Mouse (Mus musculus) Patski (cell line): ENCODE data around the gene Nedd4. TPM values are rescaled to one million over a fixed set of nuclear protein-coding genes. Genes with fewer than 3 reads are reported as not detected.

Experiments used
- ATAC-seq: fragments of 100-300 bp; one replicate; pipeline ENCODE4 v1.8.0; 2021
- CTCF ChIA-PET: fragments of 350-600 bp; sonication (Branson Sonifier 250); formaldehyde crosslinking; loops from one replicate; lab custom pipeline; 2022; ENCODE audit warnings: inconsistent platforms; lab: Charles Lee
- POLR2A ChIA-PET: fragments of 350-600 bp; sonication (Branson Sonifier 250); formaldehyde crosslinking; loops from one replicate; lab custom pipeline; 2022; ENCODE audit warnings: antibody characterized with exemption, inconsistent platforms; lab: Charles Lee
- DNase-seq: peaks from one replicate; pipeline ENCODE4 v3.0.0-alpha.2; 2011; ENCODE audit warnings: low read depth, low spot score
- H3K27me3 ChIP-seq: fragments of 371-371 bp; one replicate; pipeline ENCODE4 v1.5.1; 2021
- CTCF ChIP-seq: fragments of 100-300 bp; IDR thresholded peaks from one replicate; pipeline ENCODE4 v1.5.1; 2021
- in situ Hi-C: fragments of 300-500 bp; cut with MboI; formaldehyde crosslinking; loops from 3 replicates; pipeline ENCODE4 v1.11.1; 2018; ENCODE audit warnings: low pct_unique_long_range_greater_than_20kb, mixed read lengths
- polyA plus RNA-seq: library from polyadenylated mRNA; unstranded; gene quantifications from one replicate; pipeline ENCODE4 v1.2.3, GENCODE M21; 2021

Nedd4 gene
- 693 TPM for polyA plus RNA-seq

DNA sequence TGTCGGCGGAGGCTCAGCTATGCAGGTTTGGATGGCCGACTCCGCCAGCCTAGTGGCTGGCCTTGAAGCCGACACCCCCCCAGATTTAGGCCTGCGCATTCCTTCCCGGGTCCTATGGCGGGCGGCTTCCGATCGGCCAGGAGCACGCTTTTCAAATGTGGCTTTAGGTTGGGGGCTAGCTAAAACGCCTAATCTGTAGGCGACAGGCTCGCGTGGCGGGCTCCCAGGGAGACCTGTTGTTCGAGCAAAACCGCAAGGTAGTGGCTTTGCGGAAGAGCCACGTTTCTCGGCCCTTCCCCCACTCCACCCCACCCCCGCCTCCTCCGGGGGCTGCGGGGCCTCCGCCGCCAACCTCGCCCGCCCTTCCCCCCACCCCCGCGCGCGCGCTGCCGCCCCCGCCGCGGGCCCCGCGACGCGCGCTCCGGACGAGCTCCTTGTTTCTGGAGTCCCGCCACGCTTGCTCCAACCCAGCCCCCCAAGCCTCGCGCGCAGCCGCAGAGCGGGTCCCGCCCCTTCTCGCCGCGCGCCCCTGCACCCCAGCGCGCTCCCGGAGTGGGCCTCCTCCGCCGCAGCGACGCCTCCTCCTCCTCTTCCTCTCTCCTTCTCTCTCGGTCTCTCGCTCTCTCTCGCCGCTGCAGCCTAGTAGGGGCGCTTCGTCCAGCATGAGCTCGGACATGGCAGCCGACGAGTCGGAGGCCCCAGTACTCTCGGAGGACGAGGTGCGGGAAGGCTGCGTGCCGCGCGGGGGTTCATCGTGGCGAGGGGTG, at the start of gene Nedd4:
TSS of gene Nedd4 (plus strand) at position 452 of the 767 bp plus-strand sequence.
- no peaks in the 10 kb centered on the region for H3K27me3 ChIP-seq
- TF ChIP-seq CTCF, result no peak
- ATAC-seq (peak; percentile 85), DNase-seq (no peak)
- ChIA-PET CTCF (interaction anchor here (1.1 to 3.1 kb wide), 4 partner anchors 9 to 35 kb away, joined by 3 to 14 read pairs (median 5); no protein-coding TSS in a partner anchor), POLR2A (interaction anchor here (0.8 to 3.5 kb wide), 7 partner anchors 9 to 32 kb away, joined by 3 to 29 read pairs (median 11); no protein-coding TSS in a partner anchor)
- in situ Hi-C loops, result no loop called here

DNA sequence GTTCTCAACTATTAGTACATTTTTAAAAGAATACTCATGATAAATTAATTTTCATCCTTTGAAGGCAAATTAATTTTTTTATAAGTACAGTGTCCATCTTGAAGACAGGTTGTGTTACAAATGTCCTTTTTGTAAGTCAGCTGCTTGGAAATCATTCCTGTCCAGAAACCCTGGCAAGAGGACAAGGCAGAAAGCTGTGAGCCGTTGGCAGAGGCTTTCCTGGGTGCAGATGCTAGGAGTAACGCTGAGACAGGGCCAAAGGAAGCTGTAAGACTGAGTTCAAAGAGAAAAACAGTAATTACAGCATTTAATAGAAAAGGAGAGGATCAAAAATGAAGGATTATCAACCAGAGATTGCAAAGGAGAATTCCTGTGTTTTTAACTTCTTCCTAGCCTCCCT, 48.3 kb upstream of the Nedd4 start:
- H3K27me3 ChIP-seq, result no peaks in the 10 kb centered on the region
- ChIA-PET CTCF (no interaction called here), POLR2A (no interaction called here)
- DNase-seq (no peak), ATAC-seq (no peak)
- in situ Hi-C loops, result no loop called here
- no peak for TF ChIP-seq CTCF

DNA sequence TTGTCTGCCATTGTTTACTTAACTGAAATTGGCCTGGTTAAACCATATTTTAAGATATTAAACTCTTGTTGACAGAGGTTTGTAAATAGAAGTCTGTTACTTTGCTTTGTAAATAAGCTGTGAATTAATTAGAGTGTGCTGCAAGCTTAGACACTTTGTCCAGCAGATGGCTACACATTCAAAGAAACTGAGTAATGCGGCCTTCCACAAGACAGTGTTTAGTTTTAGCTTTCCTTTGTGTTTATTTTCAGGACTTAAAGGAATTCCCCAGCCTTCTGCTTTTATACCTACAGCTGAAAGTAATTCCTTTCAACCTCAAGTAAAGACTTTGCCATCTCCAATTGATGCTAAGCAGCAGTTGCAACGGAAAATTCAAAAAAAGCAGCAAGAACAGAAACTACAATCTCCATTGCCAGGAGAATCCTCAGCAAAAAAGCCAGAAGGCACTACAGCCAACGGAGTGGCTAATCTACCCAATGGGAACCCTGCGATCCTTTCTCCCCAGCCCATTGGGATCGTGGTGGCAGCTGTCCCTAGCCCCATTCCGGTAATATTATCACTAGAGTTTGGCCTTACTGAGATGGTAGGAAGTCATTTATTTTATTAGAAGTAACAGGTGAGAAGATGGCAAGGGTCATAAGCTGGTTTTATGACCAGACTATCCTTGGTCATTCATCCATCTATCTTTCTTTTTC, 47.2 kb upstream of the Nedd4 start:
- TF ChIP-seq CTCF, result peak; percentile 35
- no peaks in the 10 kb centered on the region for H3K27me3 ChIP-seq
- in situ Hi-C loops, result no loop called here
- CTCF ChIA-PET, result interaction anchor here (1.1 to 1.2 kb wide), 2 partner anchors 10 to 55 kb away, joined by 3 read pairs; no protein-coding TSS in a partner anchor
- POLR2A ChIA-PET, result no interaction called here
- ATAC-seq (no peak), DNase-seq (no peak)

DNA sequence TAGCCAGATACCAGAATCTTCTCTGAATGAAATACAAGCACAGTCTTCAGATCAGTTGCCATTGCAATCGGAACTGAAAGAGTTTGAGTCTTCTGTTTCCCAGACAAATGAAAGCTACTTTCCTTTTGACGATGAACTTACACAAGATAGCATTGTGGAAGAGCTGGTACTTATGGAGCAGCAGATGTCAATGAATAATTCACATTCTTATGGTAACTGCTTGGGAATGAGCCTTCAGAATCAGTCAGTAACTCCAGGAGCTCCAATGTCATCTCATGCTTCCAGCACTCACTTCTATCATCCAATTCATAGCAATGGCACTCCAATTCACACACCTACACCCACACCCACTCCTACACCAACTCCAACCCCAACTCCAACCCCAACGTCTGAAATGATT, 44.1 kb upstream of the Nedd4 start:
- TF ChIP-seq CTCF, result no peak
- DNase-seq (no peak), ATAC-seq (no peak)
- ChIA-PET POLR2A (no interaction called here), CTCF (interaction anchor here (0.7 to 1.3 kb wide), 2 partner anchors 11 to 53 kb away, joined by 3 read pairs; no protein-coding TSS in a partner anchor)
- no peaks in the 10 kb centered on the region for H3K27me3 ChIP-seq
- in situ Hi-C loops, result no loop called here

DNA sequence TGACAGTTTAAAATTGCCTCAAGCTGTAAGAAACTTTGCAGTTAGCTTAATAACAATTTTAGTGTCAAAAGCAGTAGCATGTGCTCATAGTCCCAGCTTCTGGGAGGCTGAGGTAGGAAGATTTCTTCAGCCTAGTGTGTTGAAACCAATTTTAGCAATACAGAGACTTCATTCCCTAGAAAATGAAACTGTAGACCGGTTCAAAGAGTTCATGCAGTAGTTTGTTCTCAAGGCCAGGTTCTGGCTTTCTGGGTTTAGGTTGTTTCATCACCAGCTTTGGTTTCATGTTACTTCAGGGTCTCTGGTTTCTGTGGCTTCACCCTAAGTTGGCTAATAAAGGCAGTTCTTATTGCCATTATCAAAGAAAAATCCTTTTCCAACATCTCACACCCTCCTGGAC, 38.5 kb upstream of the Nedd4 start:
- POLR2A ChIA-PET, result no interaction called here

DNA sequence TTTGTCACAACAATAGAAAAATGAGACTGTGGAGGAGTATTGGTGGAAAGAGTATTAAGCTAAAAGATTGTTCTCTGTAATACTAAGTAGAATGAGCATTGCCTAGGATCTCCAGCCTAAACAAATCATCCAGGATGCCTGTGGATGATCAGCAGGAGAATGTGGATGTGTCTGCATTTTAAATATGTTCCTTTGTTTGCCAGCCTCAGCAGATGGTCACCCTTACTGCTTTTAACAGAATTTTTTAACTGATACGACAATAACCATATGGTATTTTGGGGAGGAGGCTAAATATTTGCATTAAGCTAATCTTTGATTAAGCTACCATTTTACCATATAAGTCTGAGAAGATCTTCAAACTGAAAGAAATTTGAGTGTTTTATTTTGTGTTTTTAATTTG, 34.5 kb upstream of the Nedd4 start:
- no peak for TF ChIP-seq CTCF
- no peaks in the 10 kb centered on the region for H3K27me3 ChIP-seq
- CTCF ChIA-PET, result interaction anchor here (1.4 to 2.3 kb wide), 3 partner anchors 10 to 42 kb away, joined by 4 to 8 read pairs (median 4); partner anchors contain the start of gene Nedd4
- in situ Hi-C loops, result no loop called here
- ATAC-seq, result no peak
- POLR2A ChIA-PET, result no interaction called here
- no peak for DNase-seq

More for the DNA sequence above, 38.5 kb upstream of the Nedd4 start:
- DNase-seq, result no peak
- TF ChIP-seq CTCF, result no peak
- no peaks in the 10 kb centered on the region for H3K27me3 ChIP-seq
- ATAC-seq, result no peak
- CTCF ChIA-PET, result interaction anchor here (1.1 kb wide), 1 partner anchor 48 kb away, joined by 3 read pairs; no protein-coding TSS in a partner anchor
- in situ Hi-C loops, result no loop called here

DNA sequence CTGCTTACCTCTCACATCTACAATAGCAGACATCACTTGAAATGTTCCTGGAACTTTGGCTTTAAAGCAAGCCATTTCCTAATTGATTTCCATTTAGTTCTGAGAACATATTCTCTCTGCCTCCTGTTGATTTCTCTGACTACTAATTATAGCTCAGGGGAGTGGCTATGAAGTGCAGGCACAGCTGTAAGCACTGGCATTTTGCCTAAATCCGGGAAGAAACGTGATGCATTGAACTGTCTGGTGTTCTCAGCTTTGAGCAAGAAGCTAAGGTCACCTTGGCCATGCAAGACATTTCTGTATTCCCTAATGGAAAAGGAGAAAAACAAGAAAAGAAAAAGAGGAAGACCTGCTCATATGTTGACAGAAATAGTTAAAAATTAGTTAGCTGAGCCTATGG, 33.6 kb upstream of the Nedd4 start:
- in situ Hi-C loops, result no loop called here
- H3K27me3 ChIP-seq, result no peaks in the 10 kb centered on the region
- POLR2A ChIA-PET, result interaction anchor here (2.7 kb wide), 1 partner anchor 35 kb away, joined by 19 read pairs; no protein-coding TSS in a partner anchor
- DNase-seq (no peak), ATAC-seq (no peak)
- CTCF ChIA-PET, result interaction anchor here (0.8 to 2.3 kb wide), 5 partner anchors 9 to 44 kb away, joined by 3 to 8 read pairs (median 3); no protein-coding TSS in a partner anchor
- no peak for TF ChIP-seq CTCF

DNA sequence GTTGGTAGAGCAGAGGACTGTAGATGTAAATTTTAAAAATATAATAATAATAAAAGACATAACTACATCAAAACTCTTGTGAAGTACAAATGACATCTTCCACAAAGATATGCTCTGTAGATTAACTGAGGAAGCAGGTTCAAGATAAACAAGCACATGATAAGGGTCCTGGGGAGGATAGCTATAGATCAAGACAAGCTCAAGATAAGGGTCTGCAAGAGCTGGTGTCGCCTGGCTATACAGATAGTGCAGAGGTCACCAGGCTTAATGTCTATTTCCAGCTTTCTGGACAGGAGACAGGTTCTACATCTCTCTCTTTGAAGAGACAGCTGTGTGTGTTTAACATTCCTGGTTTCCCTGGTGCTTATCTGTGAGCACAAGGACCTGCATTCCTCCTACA, 29.9 kb upstream of the Nedd4 start:
- in situ Hi-C loops, result no loop called here
- ChIA-PET POLR2A (interaction anchor here (0.6 kb wide), 1 partner anchor 32 kb away, joined by 3 read pairs; no protein-coding TSS in a partner anchor), CTCF (interaction anchor here (1.2 to 1.9 kb wide), 2 partner anchors 41 to 63 kb away, joined by 4 read pairs; no protein-coding TSS in a partner anchor)
- DNase-seq (no peak), ATAC-seq (no peak)
- TF ChIP-seq CTCF, result no peak
- H3K27me3 ChIP-seq, result no peaks in the 10 kb centered on the region

DNA sequence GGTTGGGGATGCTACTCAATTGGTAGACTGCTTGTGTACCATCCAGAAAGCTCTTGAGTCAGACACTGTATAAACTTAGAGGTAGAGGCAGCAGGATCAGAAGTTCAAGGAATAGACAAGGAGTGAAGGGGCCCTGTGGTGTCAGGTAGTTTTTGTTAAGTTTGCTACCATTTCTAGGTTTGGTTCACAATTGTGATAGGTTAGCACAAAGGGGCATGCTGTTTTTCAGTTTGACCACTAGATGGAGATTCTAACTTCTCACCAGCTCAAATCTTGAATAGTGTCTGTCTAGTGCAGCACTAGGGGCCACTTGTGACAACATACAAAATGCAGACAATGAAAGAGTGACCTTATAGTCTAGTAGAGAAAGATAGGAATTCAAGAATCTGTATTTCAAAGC, 27.0 kb upstream of the Nedd4 start:
- no peaks in the 10 kb centered on the region for H3K27me3 ChIP-seq
- ChIA-PET CTCF (interaction anchor here (0.6 to 8.1 kb wide), 14 partner anchors 10 to 144 kb away, joined by 3 to 78 read pairs (median 4); no protein-coding TSS in a partner anchor), POLR2A (interaction anchor here (0.7 to 2.4 kb wide), 3 partner anchors 27 to 367 kb away, joined by 3 to 11 read pairs (median 3); partner anchors contain the start of gene Nedd4)
- DNase-seq (no peak), ATAC-seq (peak; percentile 56)
- TF ChIP-seq CTCF, result peak; percentile 75
- in situ Hi-C loops, result loop anchor here (5.0 kb wide), 1 partner anchor 37 kb away; no protein-coding TSS in a partner anchor

DNA sequence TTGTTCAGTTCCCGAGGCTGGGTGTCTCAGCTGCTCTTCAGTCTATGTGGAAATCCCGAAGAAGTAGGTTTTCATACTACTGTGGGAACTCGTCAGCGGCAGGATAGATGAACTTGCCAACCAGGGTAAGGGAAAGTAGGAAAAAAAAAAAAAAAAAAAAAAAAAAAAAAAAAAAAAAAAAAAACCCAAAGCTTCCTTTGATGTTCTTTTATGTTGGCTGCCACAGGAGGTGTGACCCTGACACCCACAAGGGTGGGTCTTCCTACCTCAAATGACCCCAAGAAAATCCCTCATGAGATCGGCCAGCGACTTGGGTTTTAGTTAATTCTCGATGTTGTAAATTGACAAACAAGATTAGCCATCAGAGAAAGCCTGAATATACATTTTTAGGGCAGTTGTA, 25.6 kb upstream of the Nedd4 start:
- no peak for TF ChIP-seq CTCF
- CTCF ChIA-PET, result interaction anchor here (1.1 to 8.1 kb wide), 3 partner anchors 8 to 35 kb away, joined by 4 to 78 read pairs (median 4); no protein-coding TSS in a partner anchor
- H3K27me3 ChIP-seq, result no peaks in the 10 kb centered on the region
- ATAC-seq (no peak), DNase-seq (no peak)
- in situ Hi-C loops, result loop anchor here (5.0 kb wide), 1 partner anchor 36 kb away; no protein-coding TSS in a partner anchor
- POLR2A ChIA-PET, result interaction anchor here (2.4 kb wide), 1 partner anchor 26 kb away, joined by 11 read pairs; the partner anchor contains the start of gene Nedd4
